Mouse (Mus musculus) neural tube, embryonic 13.5 days (tissue): ENCODE results near the gene Ttc21b. TPM values are rescaled to one million over a fixed set of nuclear protein-coding genes. Genes with fewer than 3 reads are reported as not detected.

Experiments used
- polyA plus RNA-seq: library from polyadenylated mRNA; unstranded; fragments of >200 nt; fragmentation: Nextera tagmentation; extraction: Ambion mirVana; gene quantifications from 2 replicates; pipeline ENCODE4 v1.2.1, GENCODE M21; 2015

The Ttc21b gene
- polyA plus RNA-seq, 1 experiment from 2014 or later = 11.7 TPM

Other genes with a start within 250 kb of the Ttc21b start
- 0.39 and 0.59 TPM in 2 replicates for gene Galnt3, start 131.6 kb downstream of the Ttc21b start, polyA plus RNA-seq
- gene Scn1a, start 184.2 kb upstream of the Ttc21b start, polyA plus RNA-seq = 13.1 and 14.9 TPM in 2 replicates